Mouse (Mus musculus) neural tube, embryonic 15.5 days (tissue): Measurements from ENCODE around the gene Rab5if. TPM values are rescaled to one million over a fixed set of nuclear protein-coding genes. Genes with fewer than 3 reads are reported as not detected.
"Not testable (repeated sequence)": the region's sequence is repeated elsewhere in the genome, so short reads cannot be mapped to it uniquely, and the experiment has no call there.

Experiments
- ATAC-seq: fragments of 200-750 bp; cut with Nextera tagmentation; 2 replicates; pipeline ENCODE4 v1.8.0; 2017; ENCODE audit warnings: mild to moderate bottlenecking, moderate TSS enrichment, moderate library complexity; ENCODE audit not compliant: low FRiP score
- H3K27ac ChIP-seq: fragments of 300-500 bp; sonication (generic); replicated peaks from 2 replicates; pipeline ENCODE4 v1.5.1; 2015; ENCODE audit warnings: mild to moderate bottlenecking, inconsistent platforms
- H3K27me3 ChIP-seq: fragments of 300-500 bp; sonication (generic); replicated peaks from 2 replicates; pipeline ENCODE4 v1.6.1; 2015; ENCODE audit warnings: inconsistent platforms
- H3K36me3 ChIP-seq: fragments of 300-500 bp; sonication (generic); 2 replicates; pipeline ENCODE4 v1.6.1; 2015; ENCODE audit warnings: inconsistent platforms
- H3K4me1 ChIP-seq: fragments of 300-500 bp; sonication (generic); 2 replicates; pipeline ENCODE4 v1.6.1; 2015; ENCODE audit warnings: inconsistent platforms
- H3K4me2 ChIP-seq: fragments of 300-500 bp; sonication (generic); 2 replicates; pipeline ENCODE4 v1.6.1; 2015; ENCODE audit warnings: inconsistent platforms, mild to moderate bottlenecking, moderate library complexity
- H3K4me3 ChIP-seq: fragments of 300-500 bp; sonication (generic); replicated peaks from 2 replicates; pipeline ENCODE4 v1.5.1; 2015; ENCODE audit warnings: mild to moderate bottlenecking, inconsistent platforms
- H3K9ac ChIP-seq: fragments of 300-500 bp; sonication (generic); replicated peaks from 2 replicates; pipeline ENCODE4 v1.6.1; 2015; ENCODE audit warnings: mild to moderate bottlenecking, inconsistent platforms
- H3K9me3 ChIP-seq: fragments of 300-500 bp; sonication (generic); replicated peaks from 2 replicates; pipeline ENCODE4 v1.6.1; 2016; ENCODE audit warnings: inconsistent platforms
- WGBS: fragments of 180-500 bp; shearing (Covaris S2); methylation state at CpG from one replicate; pipeline ENCODE4 v1.1.7; 2015; ENCODE audit warnings: mixed read lengths; 5-methylcytosine and 5-hydroxymethylcytosine counted together
- polyA plus RNA-seq: library from polyadenylated mRNA; unstranded; fragments of >200 nt; fragmentation: Nextera tagmentation; extraction: Ambion mirVana; gene quantifications from 2 replicates; pipeline ENCODE4 v1.2.1, GENCODE M21; 2015

The Rab5if gene
- polyA plus RNA-seq, 1 experiment from 2014 or later, result 152 TPM

DNA sequence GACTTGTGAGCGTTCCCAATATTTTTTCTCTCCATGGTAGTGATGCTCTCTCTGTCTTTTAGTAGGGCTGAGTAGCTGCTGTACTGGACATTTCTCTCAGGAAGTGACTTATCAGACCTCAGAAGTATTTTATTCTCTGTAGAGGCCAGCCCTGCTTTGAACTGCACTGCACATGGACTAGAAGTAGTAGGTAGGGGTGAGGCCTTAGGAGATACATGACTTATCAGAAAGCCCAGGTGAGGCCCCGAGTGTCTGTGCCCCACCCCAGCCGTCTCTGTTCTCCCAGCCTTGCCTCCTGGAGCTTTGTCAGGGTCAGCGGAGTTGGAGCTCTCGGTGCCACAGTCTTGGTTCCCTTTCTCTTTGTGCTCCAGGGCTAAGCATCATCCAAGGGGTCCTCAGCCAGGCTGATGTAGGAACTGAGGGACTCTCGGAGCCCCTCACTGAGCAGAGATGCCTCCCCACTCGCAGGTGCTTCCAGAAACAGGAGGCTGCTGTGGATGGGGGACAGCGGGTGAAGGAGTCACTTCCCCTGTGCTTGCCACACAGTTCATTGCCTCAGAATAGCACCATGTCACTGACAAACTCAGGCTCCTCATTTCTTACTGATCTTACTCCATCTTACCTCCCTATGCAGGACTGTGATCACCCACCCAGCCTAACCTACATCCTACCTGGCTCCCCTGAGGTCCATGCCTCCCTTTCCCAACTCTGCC is 11.3 kb downstream of the Rab5if start:
- Histone ChIP-seq H3K36me3 (peaks cover 51% of the 10 kb centered on the region), H3K4me2 (no peak overlapping the region), H3K9ac (no peak overlapping the region), H3K4me1 (peaks cover 4% of the 10 kb centered on the region; the same call in 1 of the 2 replicates), H3K4me3 (no peak overlapping the region), H3K9me3 (no peaks in the 10 kb centered on the region), H3K27me3 (no peaks in the 10 kb centered on the region), H3K27ac (no peak overlapping the region)
- 95% methylated on average over 8 of the region's 8 CpGs for WGBS
- no peak for ATAC-seq

DNA sequence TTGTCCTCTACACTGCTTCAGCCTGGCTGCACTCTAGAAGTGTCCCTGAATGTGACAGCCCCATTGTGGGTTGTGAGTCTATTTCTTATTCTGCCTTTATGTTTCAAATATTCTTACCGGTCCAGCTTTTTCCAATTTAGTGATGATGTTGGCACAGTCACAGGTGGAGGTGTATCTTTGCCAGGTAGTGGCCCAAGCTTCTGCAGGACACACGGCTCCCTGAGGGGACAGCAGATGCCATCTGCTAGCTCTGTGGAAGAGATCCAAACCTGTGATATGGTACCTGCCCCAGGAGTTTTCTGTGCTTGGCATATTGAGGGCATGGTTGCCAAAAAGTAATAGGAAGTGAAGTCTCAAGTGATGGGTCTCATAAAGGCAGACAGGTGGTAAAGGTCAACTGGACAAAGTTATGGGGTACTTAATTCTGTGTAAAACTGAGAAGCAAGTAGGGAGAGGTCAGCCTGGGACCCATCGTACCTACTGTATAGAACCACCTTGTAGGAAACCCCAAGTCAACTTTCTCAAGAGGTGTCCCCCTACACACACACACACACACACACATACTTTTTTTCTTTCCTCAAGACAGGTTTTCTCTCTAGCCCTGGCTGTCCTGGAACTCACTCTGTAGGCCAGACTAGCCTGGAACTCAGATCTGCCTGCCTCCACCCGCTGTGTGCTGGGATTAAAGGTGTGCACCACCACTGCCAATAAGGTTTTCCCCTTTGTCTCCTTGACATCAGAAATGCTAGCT is 12.0 kb downstream of the Rab5if start:
- 94% methylated on average over 4 of the region's 4 CpGs for WGBS
- Histone ChIP-seq H3K4me2 (no peak overlapping the region), H3K9me3 (no peaks in the 10 kb centered on the region), H3K9ac (no peak overlapping the region), H3K27ac (no peak overlapping the region), H3K4me1 (peaks cover 2% of the 10 kb centered on the region; the same call in 1 of the 2 replicates), H3K27me3 (no peaks in the 10 kb centered on the region), H3K4me3 (no peak overlapping the region), H3K36me3 (peaks cover 47% of the 10 kb centered on the region)
- ATAC-seq, result no peak

DNA sequence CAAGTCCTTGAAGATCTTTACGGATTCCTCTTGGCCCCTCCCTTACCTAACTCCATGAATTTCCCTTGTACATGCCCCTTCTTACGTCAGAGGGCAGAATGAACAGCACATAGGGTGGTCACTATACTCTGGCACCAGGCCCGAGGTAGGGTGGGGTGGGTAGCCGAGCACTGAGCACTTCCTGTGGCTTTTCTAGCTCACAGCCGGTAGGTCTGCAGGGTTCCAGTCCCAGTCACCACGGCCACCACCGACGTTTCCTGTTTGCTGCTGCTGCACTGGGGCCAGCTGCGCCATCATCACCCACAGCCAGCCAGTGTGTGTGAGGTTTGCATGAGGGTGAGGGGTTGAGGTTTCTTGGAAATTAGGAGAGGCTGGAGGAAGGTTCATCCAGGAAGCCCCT is 14.8 kb downstream of the Rab5if start:
- Histone ChIP-seq H3K9me3 (no peaks in the 10 kb centered on the region), H3K4me2 (no peak overlapping the region), H3K9ac (no peak overlapping the region), H3K27me3 (no peaks in the 10 kb centered on the region), H3K4me3 (no peak overlapping the region), H3K4me1 (no peaks in the 10 kb centered on the region), H3K36me3 (peaks cover 28% of the 10 kb centered on the region), H3K27ac (no peak overlapping the region)
- 83% methylated on average over 9 of the region's 9 CpGs for WGBS
- ATAC-seq, result no peak

DNA sequence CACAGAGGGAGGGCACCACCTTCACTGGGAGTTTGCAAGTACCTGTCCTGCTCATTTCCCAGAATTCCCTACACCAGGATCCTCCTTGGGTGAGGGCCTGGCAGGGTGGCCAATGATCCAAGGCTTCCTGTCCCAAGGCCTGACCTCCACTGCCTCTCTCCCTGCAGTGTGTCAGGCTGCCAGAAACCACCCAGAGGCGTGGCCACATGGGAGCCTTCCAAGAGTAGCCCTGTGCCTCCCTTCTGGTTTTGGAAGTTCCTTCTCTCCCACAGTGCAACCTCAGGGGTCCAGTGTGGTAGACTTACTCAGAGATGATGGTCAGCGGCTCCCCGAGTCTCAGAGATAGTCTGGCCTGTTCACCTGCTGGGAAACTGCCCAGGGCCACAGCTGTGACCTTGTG is 16.6 kb downstream of the Rab5if start:
- H3K27ac ChIP-seq, result no peak overlapping the region
- 79% methylated on average over 3 of the region's 3 CpGs for WGBS
- no peak overlapping the region for H3K4me3 ChIP-seq
- peaks cover 10% of the 10 kb centered on the region for H3K36me3 ChIP-seq
- H3K4me1 ChIP-seq, result no peaks in the 10 kb centered on the region
- no peaks in the 10 kb centered on the region for H3K27me3 ChIP-seq
- no peaks in the 10 kb centered on the region for H3K9me3 ChIP-seq
- no peak for ATAC-seq
- H3K4me2 ChIP-seq, result no peak overlapping the region
- H3K9ac ChIP-seq, result no peak overlapping the region

DNA sequence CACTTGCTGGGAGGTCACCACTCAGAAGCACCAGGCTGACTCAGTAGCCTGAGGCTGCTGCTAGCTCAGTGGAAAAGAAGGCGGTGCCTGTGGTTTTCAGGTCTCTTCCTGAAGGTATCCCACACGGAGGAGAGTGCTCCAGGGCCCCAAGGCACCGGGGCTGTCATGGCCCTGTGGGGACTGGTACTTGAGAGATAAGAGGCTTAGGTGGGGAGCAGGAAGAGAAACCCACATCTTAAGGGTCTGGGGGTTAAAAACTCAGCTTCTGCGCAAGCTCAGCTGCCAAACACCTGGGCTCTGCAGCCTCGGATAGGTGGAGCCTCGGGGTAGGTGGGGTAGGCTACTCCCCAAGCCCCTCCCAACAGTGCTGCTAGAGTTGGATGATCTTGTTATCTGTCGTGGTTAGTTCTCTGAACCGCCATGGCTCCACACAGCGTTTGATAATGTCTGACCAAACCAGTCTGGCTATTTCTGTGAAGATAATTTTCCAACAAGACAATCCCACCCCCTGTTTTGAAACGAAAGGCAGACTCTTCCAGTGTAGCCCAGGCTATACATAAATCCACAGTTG is 19.6 kb downstream of the Rab5if start:
- no peak overlapping the region for H3K4me2 ChIP-seq
- H3K9ac ChIP-seq, result no peak overlapping the region
- no peaks in the 10 kb centered on the region for H3K36me3 ChIP-seq
- no peaks in the 10 kb centered on the region for H3K27me3 ChIP-seq
- H3K9me3 ChIP-seq, result no peaks in the 10 kb centered on the region
- no peak for ATAC-seq
- no peaks in the 10 kb centered on the region for H3K4me1 ChIP-seq
- H3K27ac ChIP-seq, result no peak overlapping the region
- 45% methylated on average over 10 of the region's 10 CpGs for WGBS
- H3K4me3 ChIP-seq, result no peak overlapping the region

DNA sequence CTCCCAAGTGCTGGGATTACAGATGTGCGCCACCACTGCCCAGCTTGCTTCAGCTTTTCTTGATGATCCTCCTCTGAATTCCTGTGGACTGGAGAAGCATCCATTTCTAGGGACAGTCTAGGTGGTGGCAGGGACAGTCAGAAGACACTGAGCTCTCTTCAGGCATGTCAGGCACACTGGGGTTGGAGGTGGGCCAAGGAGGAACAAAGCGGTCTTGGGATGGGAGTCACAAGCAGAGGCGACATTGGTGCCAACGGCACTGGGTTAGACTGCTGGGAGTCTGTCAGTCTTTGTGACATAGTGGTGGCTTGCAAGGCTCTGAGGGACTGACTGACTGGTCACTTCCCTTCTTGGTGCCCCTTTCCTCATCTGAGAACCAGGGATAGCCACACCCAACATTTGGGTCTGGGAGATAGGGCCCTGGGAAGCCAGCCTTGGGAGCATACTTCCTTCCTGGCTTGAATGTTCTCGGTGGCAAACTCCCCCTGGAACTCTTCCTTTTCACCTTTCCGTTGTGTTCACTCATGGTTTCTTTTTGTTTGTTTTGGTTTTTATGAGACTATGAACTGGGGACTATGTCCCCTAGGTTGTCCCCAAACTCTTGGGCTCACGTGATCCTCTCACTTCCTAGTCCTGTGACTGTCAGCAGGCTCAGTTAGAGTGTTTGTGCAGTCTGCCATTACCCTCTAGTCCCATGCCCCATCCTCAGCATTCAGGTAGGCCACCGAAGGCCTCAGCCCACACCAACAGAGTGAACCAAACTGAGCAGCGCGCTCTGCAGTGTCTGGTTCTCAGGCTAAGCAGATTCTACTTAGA is 21.7 kb downstream of the Rab5if start:
- WGBS, result 93% methylated on average over 10 of the region's 10 CpGs
- Histone ChIP-seq H3K9me3 (no peaks in the 10 kb centered on the region), H3K4me1 (no peaks in the 10 kb centered on the region), H3K27me3 (no peaks in the 10 kb centered on the region), H3K27ac (no peak overlapping the region), H3K36me3 (no peaks in the 10 kb centered on the region), H3K4me2 (no peak overlapping the region), H3K4me3 (no peak overlapping the region), H3K9ac (no peak overlapping the region)
- ATAC-seq, result no peak

DNA sequence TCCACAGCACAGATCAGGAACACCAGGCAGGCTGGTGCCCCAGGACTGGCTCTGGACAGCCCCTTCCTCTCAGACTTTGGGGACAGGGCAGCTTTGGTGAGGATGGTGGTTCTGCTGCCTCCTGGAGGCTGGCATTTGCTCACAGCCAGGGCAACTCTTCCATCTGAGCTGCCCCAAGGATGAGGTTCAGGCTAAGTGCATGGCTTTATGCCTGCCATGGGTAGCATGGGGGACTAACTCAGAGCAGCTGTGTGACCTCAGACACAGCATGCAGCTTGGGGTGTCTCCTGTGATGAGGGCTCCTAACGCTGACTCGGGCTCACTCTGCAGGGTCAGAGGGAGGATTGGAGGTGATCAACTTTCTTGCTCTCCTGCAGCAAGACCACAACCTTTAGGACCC is 22.7 kb downstream of the Rab5if start:
- H3K9me3 ChIP-seq, H3K36me3 ChIP-seq, H3K27ac ChIP-seq, H3K27me3 ChIP-seq, H3K4me1 ChIP-seq, H3K9ac ChIP-seq, ATAC-seq, H3K4me3 ChIP-seq, H3K4me2 ChIP-seq: not testable (repeated sequence)
- 84% methylated on average over 2 of the region's 2 CpGs for WGBS

DNA sequence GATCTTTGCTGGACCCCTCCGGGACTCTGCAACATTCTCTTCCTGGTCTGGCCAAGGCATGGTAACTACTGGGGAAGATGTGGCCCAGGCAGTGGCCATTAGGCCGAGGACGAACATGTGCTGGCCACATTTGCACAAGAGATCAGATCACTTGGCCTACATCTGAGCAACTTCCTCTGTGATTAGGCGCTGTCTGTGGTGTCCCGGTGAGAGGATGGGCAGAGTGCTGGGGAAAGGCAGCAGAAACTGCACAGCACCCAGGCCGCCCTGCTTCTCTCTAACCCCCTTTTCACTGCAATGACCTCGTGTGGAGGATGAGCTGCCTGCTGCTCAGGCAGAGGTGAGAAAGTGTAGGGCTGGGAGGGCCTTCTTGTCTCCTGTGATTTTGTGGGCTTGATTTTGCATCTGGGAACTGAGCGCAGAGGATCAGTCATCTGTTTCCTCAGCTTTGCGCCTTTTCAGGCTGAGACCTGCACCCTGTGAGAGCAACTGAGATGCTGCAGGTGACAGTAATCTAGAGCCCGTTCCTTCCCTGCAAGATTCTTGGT is 23.2 kb downstream of the Rab5if start:
- H3K4me3 ChIP-seq, result no peak overlapping the region
- WGBS, result 85% methylated on average over 10 of the region's 10 CpGs
- no peaks in the 10 kb centered on the region for H3K9me3 ChIP-seq
- no peak for ATAC-seq
- no peak overlapping the region for H3K27ac ChIP-seq
- no peaks in the 10 kb centered on the region for H3K4me1 ChIP-seq
- H3K9ac ChIP-seq, result no peak overlapping the region
- H3K4me2 ChIP-seq, result no peak overlapping the region
- no peaks in the 10 kb centered on the region for H3K36me3 ChIP-seq
- no peaks in the 10 kb centered on the region for H3K27me3 ChIP-seq

DNA sequence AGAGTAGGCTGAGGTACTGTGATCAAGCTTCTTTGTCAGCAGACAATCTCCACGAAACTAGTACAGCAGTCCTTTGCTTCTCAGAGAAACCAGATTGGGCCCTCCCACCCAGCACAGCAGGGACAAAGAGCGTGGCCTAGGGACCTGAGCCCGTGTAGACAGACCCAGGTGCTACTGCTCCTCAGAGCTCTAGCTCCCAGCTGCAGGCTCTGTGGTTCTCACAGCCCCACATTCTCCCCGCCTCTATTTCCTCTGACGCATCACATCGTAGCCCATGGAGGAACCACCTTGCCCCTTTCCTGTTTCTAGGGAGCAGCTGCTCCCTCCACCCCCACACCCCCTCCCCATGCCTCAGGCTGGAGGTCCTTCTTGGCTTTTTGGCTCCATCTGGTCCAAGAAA is 24.1 kb downstream of the Rab5if start, which contains the start of gene Sla2:
Gene Sla2 (minus strand): TSS at position 176 of the 400 bp plus-strand sequence.
- H3K9ac ChIP-seq, result no peak within 1 kb of the TSS
- WGBS, result 68% methylated on average over 6 of the region's 6 CpGs
- no peak within 1 kb of the TSS for H3K4me3 ChIP-seq
- H3K36me3 ChIP-seq, result no peaks in the 10 kb centered on the region
- no peak within 1 kb of the TSS for H3K4me2 ChIP-seq
- no peak within 1 kb of the TSS for H3K27ac ChIP-seq
- 0 out of 2 replicates have a peak, but pooled peaks cover 2% of the 10 kb centered on the region for H3K4me1 ChIP-seq
- H3K9me3 ChIP-seq, result no peaks in the 10 kb centered on the region
- no peak for ATAC-seq
- no peaks in the 10 kb centered on the region for H3K27me3 ChIP-seq

DNA sequence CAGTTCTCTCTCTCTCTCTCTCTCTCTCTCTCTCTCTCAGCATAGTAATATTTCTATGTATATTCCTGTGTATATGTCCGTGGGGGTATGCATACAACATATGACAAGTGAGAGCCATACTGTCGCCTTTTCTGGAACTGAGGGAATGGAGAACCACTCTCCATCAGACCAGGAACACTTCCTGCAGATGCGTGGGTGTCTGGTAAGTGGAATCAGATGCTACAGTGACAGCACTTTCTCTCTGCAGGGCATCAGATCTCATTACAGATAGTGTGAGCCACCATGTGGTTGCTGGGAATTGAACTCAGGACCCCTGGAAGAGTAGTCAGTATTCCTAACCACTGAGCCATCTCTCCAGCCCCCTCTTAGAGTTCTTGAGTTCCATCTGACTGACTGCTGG is 25.6 kb downstream of the Rab5if start:
- Histone ChIP-seq H3K9ac (no peak overlapping the region), H3K9me3 (no peaks in the 10 kb centered on the region), H3K27me3 (no peaks in the 10 kb centered on the region), H3K36me3 (no peaks in the 10 kb centered on the region), H3K4me1 (0 out of 2 replicates have a peak, but pooled peaks cover 7% of the 10 kb centered on the region), H3K4me2 (no peak overlapping the region), H3K27ac (no peak overlapping the region), H3K4me3 (no peak overlapping the region)
- no peak for ATAC-seq
- 82% methylated on average over 3 of the region's 3 CpGs for WGBS

DNA sequence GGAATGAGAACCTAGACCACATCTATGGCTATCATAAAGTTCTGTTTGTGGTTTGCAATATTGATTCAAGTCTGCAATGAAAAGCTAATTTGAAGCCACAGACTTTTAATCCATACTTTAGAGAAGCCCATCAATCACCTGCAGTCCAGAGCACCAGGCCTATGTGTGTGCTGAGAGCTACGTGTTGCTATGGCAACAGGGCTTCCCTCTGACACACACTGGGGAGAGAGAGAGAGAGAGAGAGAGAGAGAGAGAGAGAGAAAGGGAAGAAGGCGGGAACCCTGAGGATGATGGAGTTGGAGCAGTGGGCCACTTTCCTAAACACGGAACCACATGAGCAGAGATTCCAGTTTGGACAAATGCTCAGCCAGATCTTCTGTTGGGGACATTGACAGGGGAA is 29.3 kb downstream of the Rab5if start:
- Histone ChIP-seq H3K27me3 (no peaks in the 10 kb centered on the region), H3K36me3 (no peaks in the 10 kb centered on the region), H3K27ac (no peak overlapping the region), H3K4me3 (no peak overlapping the region), H3K9me3 (no peaks in the 10 kb centered on the region), H3K9ac (no peak overlapping the region), H3K4me1 (0 out of 2 replicates have a peak, but pooled peaks cover 7% of the 10 kb centered on the region), H3K4me2 (no peak overlapping the region)
- WGBS, result 21% methylated on average over 3 of the region's 3 CpGs
- peak; percentile 74 for ATAC-seq
